Mouse (Mus musculus): ENCODE data around the gene Oxsr1.

DNA sequence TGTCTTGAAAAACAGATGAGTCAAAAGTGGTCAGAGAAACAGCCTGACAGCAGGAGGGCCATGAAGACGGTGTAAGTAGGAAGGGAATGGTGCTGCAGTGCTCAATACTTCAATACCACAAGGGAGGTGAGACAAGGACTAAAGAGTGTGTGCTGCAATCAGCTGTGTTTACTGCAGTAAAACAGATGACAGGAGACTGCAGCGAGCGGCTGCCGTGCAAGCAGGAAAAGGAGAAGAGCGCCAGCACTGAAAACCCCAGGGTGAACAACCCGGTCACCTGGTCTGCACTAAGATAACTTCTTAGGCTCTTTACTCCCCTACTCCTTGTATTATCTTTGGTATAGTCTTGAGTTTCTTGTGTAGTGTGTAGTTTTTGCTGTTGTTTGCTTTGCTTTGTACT lies 54.1 kb downstream of the Oxsr1 start:
- TF ChIP-seq POLR2A (IDR thresholded peaks at IDR 0.05; ENCODE audit: borderline replicate concordance, extremely low read depth, insufficient read depth, insufficient read length, poor library complexity, severe bottlenecking) (no peak), CTCF (IDR thresholded peaks at IDR 0.05; ENCODE audit: borderline replicate concordance, extremely low read depth, insufficient read depth, insufficient read length) (no peak)

All from brain, embryonic 14.5 days (tissue).